Mouse (Mus musculus) CH12.LX (cell line): Measurements from ENCODE around the gene Ryk.

Source experiments
- CHD2 ChIP-seq: IDR thresholded peaks from 2 replicates; pipeline ENCODE4 v1.6.1; 2011; ENCODE audit warnings: low read length, improper control_type of control experiment
- CTCF ChIP-seq, 2 experiments: IDR thresholded peaks in 1 of 2; conservative IDR thresholded peaks in 1 of 2; 2 replicates each; pipeline ENCODE4 v1.5.1; 2011 to 2012; ENCODE audit warnings: low read depth in 2 of 2, low read length in 2 of 2, improper control_type of control experiment in 1 of 2, inconsistent platforms in 1 of 2, mild to moderate bottlenecking in 1 of 2, moderate library complexity in 1 of 2
- EP300 ChIP-seq: IDR thresholded peaks from 2 replicates; pipeline ENCODE4 v1.6.1; 2011; ENCODE audit warnings: low read length, improper control_type of control experiment
- ETS1 ChIP-seq: conservative IDR thresholded peaks from 2 replicates; pipeline ENCODE4 v1.6.1; 2012; ENCODE audit warnings: low read depth, mild to moderate bottlenecking, inconsistent platforms, low read length, improper control_type of control experiment, moderate library complexity
- HCFC1 ChIP-seq: IDR thresholded peaks from 2 replicates; pipeline ENCODE4 v1.6.1; 2012; ENCODE audit warnings: low read depth, mild to moderate bottlenecking, inconsistent platforms, low read length, improper control_type of control experiment
- MAFK ChIP-seq: IDR thresholded peaks from 2 replicates; pipeline ENCODE4 v1.6.1; 2011; ENCODE audit warnings: low read length, improper control_type of control experiment; ENCODE audit not compliant: insufficient replicate concordance
- MAZ ChIP-seq: IDR thresholded peaks from 2 replicates; pipeline ENCODE4 v1.6.1; 2012; ENCODE audit warnings: low read depth, mild to moderate bottlenecking, inconsistent platforms, low read length, improper control_type of control experiment, moderate library complexity
- NELFE ChIP-seq: IDR thresholded peaks from 2 replicates; pipeline ENCODE4 v1.6.1; 2011; ENCODE audit warnings: low read depth, low read length, improper control_type of control experiment
- POLR2A ChIP-seq: IDR thresholded peaks from 2 replicates; pipeline ENCODE4 v1.6.1; 2011; ENCODE audit warnings: low read depth, mild to moderate bottlenecking, improper control_type of control experiment, low read length
- RCOR1 ChIP-seq: conservative IDR thresholded peaks from 2 replicates; pipeline ENCODE4 v1.6.1; 2012; ENCODE audit warnings: low read depth, mild to moderate bottlenecking, inconsistent platforms, low read length, improper control_type of control experiment
- SMC3 ChIP-seq: IDR thresholded peaks from 2 replicates; pipeline ENCODE4 v1.6.1; 2011; ENCODE audit warnings: low read depth, low read length, improper control_type of control experiment
- TCF12 ChIP-seq: IDR thresholded peaks from 2 replicates; pipeline ENCODE4 v1.6.1; 2014; ENCODE audit warnings: low read depth, mild to moderate bottlenecking, inconsistent platforms, low read length, improper control_type of control experiment
- USF2 ChIP-seq: conservative IDR thresholded peaks from 2 replicates; pipeline ENCODE4 v1.6.1; 2011; ENCODE audit warnings: low read depth, low read length, improper control_type of control experiment
- ZNF384 ChIP-seq: IDR thresholded peaks from 2 replicates; pipeline ENCODE4 v1.6.1; 2012; ENCODE audit warnings: low read depth, low read length, improper control_type of control experiment, inconsistent platforms

DNA sequence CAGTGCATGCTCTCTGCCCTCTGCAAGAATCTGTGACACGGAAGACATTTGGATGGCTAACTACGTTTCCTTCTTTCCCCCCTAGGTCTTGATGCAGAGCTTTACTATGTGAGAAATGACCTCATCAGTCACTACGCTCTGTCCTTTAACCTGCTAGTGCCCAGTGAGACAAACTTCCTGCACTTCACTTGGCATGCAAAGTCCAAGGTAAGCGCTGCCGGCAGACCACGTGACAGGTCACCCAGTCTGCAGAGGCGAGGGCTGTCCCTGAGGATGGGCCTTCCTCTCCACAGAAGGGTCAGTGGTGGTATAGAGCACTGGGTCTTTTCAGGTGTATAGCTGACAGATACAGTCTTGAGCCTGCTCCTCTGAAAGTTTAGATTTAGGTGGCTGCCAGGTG is 27.1 kb downstream of the Ryk start:
- no peak for TF ChIP-seq MAFK
- TF ChIP-seq MAZ = no peak
- no peak for TF ChIP-seq CTCF (conservative IDR thresholded peaks at IDR 0.05 in 1 of 2, IDR thresholded peaks at IDR 0.05 in 1 of 2; ENCODE audit: low read depth in 2 of 2, low read length in 2 of 2)
- no peak for TF ChIP-seq ETS1
- TF ChIP-seq USF2 = no peak
- no peak for TF ChIP-seq EP300
- TF ChIP-seq TCF12 = no peak
- TF ChIP-seq POLR2A = no peak
- TF ChIP-seq SMC3 = no peak
- no peak for TF ChIP-seq HCFC1
- TF ChIP-seq NELFE = no peak
- TF ChIP-seq CHD2 = no peak
- TF ChIP-seq ZNF384 = no peak
- TF ChIP-seq RCOR1 = no peak
